17 mouse cellular contexts compared by ENCODE assay signal in the genomic region with DNA sequence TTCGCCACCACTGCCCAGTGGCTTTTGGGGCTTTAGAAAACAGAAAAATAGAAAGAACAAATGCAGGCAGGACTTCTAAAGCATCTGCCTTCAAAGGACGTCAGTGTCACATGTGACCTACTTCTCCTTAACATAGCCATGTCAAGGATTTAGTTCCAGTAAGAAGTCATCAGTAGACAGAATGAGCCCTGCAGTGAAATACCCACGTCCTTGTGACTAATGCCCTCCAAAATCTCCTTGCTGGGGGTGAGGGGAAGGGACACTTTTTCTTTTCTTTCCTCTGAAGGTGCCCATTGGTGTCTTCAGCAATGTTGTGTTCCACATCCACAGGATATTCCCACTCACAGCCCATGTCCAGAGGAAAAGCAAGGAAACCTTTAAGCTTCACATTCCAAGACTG.
A peak's percentile ranks its signal among the peaks of the same experiment; 100 is the strongest.
DNase-seq lines count a peak whose midpoint lies in the region.
"Had no signal": no experiment of that assay in that cellular context is flagged by ENCODE, and none has a peak within 500 bp of the region (broad histone marks: within the 10 kb centered on the region; RNA-seq: fewer than 3 reads in every experiment).

No protein-coding gene starts in this region.

- DNase-seq in adrenal gland, adult (ENCODE audit: inconsistent age in 2 of 2, low spot score in 1 of 2): peak; percentile 48 to 83
- no peak for DNase-seq in adrenal gland, adult 18-20 months (ENCODE audit: low spot score in 2 of 2)
- DNase-seq in adrenal gland, postnatal 10 days: peak; percentile 20
- no peak for DNase-seq in adrenal gland, postnatal 25 days
- DNase-seq in adrenal gland, postnatal 36 days: peak; percentile 27 to 28
- no peak for DNase-seq in thymus, postnatal 4 days
- DNase-seq: cerebellum, adult 11-12 months; cerebellum, adult 8-10 months; cerebellum, postnatal 14 days; forebrain, postnatal 0 days; gastrocnemius, adult 2 months; gastrocnemius, postnatal 14 days; heart, adult 11 months; heart, postnatal 14 days; heart, postnatal 4 days; kidney, adult 18-20 months; kidney, adult 9 months had no signal

Comparison
In these comparisons a context has a peak if more than half of its experiments do, and no peak if none do; other contexts are left out.
1. DNase-seq: peak in adrenal gland, adult (2 of 2), adrenal gland, postnatal 10 days (single experiment) and adrenal gland, postnatal 36 days (2 of 2); none in adrenal gland, adult 18-20 months (0 of 2), adrenal gland, postnatal 25 days (single experiment) and thymus, postnatal 4 days (single experiment).